Mouse (Mus musculus) liver, embryonic 18 days (tissue): ENCODE measurements around the gene Pax3. TPM values are rescaled to one million over a fixed set of nuclear protein-coding genes. Genes with fewer than 3 reads are reported as not detected.

ENCODE experiments used
- polyA plus RNA-seq: library from polyadenylated mRNA; depleted of rRNA; stranded (reverse); fragments of >200 nt; gene quantifications from 2 replicates; pipeline ENCODE4 v1.2.3, GENCODE M21; 2012; rRNA removed

The Pax3 gene
- not detected in 2 replicates for polyA plus RNA-seq

GRCm38 (mm10) chr1:78196751-78197311 is at the start of gene Pax3:
Gene Pax3, minus strand, starts transcription at chr1:78197134.

Other genes with a start within 250 kb of the Pax3 start
- 0.60 and 0.64 TPM in 2 replicates for gene Sgpp2, start 113.2 kb upstream of the Pax3 start, polyA plus RNA-seq